Mouse (Mus musculus) testis, adult 2 months (tissue): Measurements from ENCODE around the gene Sorcs3.

ENCODE experiments used
- CTCF ChIP-seq: fragments of 200-500 bp; IDR thresholded peaks from 2 replicates; pipeline ENCODE4 v1.5.1; 2012; ENCODE audit warnings: low read depth, mild to moderate bottlenecking, inconsistent platforms, low read length, moderate library complexity; ENCODE audit not compliant: control insufficient read depth, insufficient read depth, insufficient replicate concordance
- POLR2A ChIP-seq: fragments of 200-500 bp; IDR thresholded peaks from 2 replicates; pipeline ENCODE4 v1.6.1; 2012; ENCODE audit warnings: low read depth, mild to moderate bottlenecking, inconsistent platforms, low read length, moderate library complexity; ENCODE audit not compliant: control insufficient read depth

DNA sequence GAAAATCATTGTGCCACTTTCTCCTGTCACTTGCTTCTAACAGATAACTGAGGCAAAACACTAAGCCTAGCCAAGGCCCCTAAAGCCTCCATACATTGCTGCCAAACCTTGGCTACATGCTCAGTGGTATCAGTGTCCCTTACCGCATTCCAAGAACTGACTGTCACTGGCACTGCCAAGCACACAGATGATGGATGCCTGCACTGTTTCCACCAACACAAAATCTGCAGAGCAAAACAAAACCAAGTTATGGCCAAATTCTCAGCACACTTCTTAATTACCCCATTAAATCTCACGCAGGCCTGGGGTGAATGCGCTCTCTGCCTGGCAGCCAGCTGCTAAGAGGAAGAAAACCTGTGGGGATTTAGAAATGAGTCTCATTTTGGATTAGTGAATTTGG is 628.5 kb downstream of the Sorcs3 start:
- TF ChIP-seq CTCF (no peak), POLR2A (no peak)
